Mouse (Mus musculus) lung, adult 2 months (tissue): ENCODE measurements around the gene Gm17662.

ENCODE experiments used
- CTCF ChIP-seq: fragments of 200-500 bp; IDR thresholded peaks from 2 replicates; pipeline ENCODE4 v1.5.1; 2011; ENCODE audit warnings: mild to moderate bottlenecking, low read length, control low read depth; ENCODE audit not compliant: insufficient read depth
- POLR2A ChIP-seq: fragments of 200-500 bp; IDR thresholded peaks from 2 replicates; pipeline ENCODE4 v1.6.1; 2011; ENCODE audit warnings: low read depth, mild to moderate bottlenecking, control low read depth, low read length, borderline replicate concordance; ENCODE audit errors: extremely low read depth

- TF ChIP-seq POLR2A (no peak), CTCF (no peak)
Observed at GRCm38 (mm10) chr4:104816519-104817232, 40.5 kb upstream of the Gm17662 start.
